8 mouse cellular contexts compared by ENCODE assay signal in genomic region chr3:105686394-105687323, GRCm38 (mm10). TPM values are rescaled to one million over a fixed set of nuclear protein-coding genes. Genes with fewer than 3 reads are reported as not detected.
DNase-seq lines count a peak whose midpoint lies in the region; ATAC-seq lines count a peak whose summit lies in the region.

No protein-coding gene starts in this region.

- 7% methylated on average over 60 of the region's 60 CpGs for WGBS in embryonic facial prominence, embryonic 13.5 days
- 7% methylated on average over 60 of the region's 60 CpGs for WGBS in intestine, embryonic 16.5 days
- 9% methylated on average over 60 of the region's 60 CpGs for WGBS in neural tube, embryonic 15.5 days

- peak overlapping the region; percentile 95 for H3K9ac ChIP-seq in embryonic facial prominence, embryonic 13.5 days
- peak overlapping the region; percentile 96 for H3K9ac ChIP-seq in intestine, embryonic 16.5 days (ENCODE audit: low read depth, low read length)
- peak overlapping the region; percentile 91 for H3K9ac ChIP-seq in neural tube, embryonic 15.5 days (replicated peaks)

- peak; percentile 52 for DNase-seq in gastrocnemius, postnatal 14 days
- DNase-seq in gastrocnemius, adult 8-10 months (ENCODE audit: low spot score in 2 of 2), result no peak
- peak; percentile 39 for DNase-seq in A20 (ENCODE audit: low read depth, low spot score)
- DNase-seq in cerebellum, adult 11 months, result no peak
- no peak for DNase-seq in thymus, postnatal 10 days (ENCODE audit: low spot score in 2 of 2)

- H3K9me3 ChIP-seq in embryonic facial prominence, embryonic 13.5 days, result no peaks in the 10 kb centered on the region
- H3K9me3 ChIP-seq in intestine, embryonic 16.5 days (ENCODE audit: control insufficient read depth, low read length), result no peaks in the 10 kb centered on the region
- no peaks in the 10 kb centered on the region for H3K9me3 ChIP-seq in neural tube, embryonic 15.5 days (replicated peaks)

- peak overlapping the region; percentile 68 for H3K4me2 ChIP-seq in embryonic facial prominence, embryonic 13.5 days
- peak overlapping the region; percentile 71 for H3K4me2 ChIP-seq in intestine, embryonic 16.5 days (ENCODE audit: low read depth, low read length)
- peak overlapping the region; percentile 80 for H3K4me2 ChIP-seq in neural tube, embryonic 15.5 days

- peak overlapping the region; percentile 96 for H3K4me3 ChIP-seq in embryonic facial prominence, embryonic 13.5 days
- peak overlapping the region; percentile 73 for H3K4me3 ChIP-seq in intestine, embryonic 16.5 days (ENCODE audit: low read length)
- peak overlapping the region; percentile 90 for H3K4me3 ChIP-seq in neural tube, embryonic 15.5 days (replicated peaks)

- no peaks in the 10 kb centered on the region for H3K27me3 ChIP-seq in embryonic facial prominence, embryonic 13.5 days
- H3K27me3 ChIP-seq in intestine, embryonic 16.5 days (replicated peaks; ENCODE audit: control insufficient read depth, insufficient read depth, low read length), result no peaks in the 10 kb centered on the region
- 0 out of 2 replicates have a peak, but pooled peaks cover 4% of the 10 kb centered on the region for H3K27me3 ChIP-seq in neural tube, embryonic 15.5 days (replicated peaks)

- intact Hi-C loops in gastrocnemius, postnatal 14 days (cut with DNase I; ENCODE audit: low total_unique reads), result loop anchor here (5.0 kb wide), 1 partner anchor 36 kb away; no protein-coding TSS in a partner anchor

- peaks cover 7% of the 10 kb centered on the region for H3K4me1 ChIP-seq in embryonic facial prominence, embryonic 13.5 days
- peaks cover 3% of the 10 kb centered on the region; the same call in 1 of the 2 replicates for H3K4me1 ChIP-seq in intestine, embryonic 16.5 days (ENCODE audit: control insufficient read depth, insufficient read depth, low read length)
- H3K4me1 ChIP-seq in neural tube, embryonic 15.5 days, result peaks cover 14% of the 10 kb centered on the region

- ATAC-seq in embryonic facial prominence, embryonic 13.5 days (ENCODE audit: insufficient number of reproducible peaks, insufficient read depth, low FRiP score, low TSS enrichment, low read depth), result no peak
- ATAC-seq in intestine, embryonic 16.5 days, result peak; percentile 67; the same call in 1 of the 2 replicates
- ATAC-seq in neural tube, embryonic 15.5 days (ENCODE audit: low FRiP score), result peak; percentile 82

- peaks cover 29% of the 10 kb centered on the region for H3K36me3 ChIP-seq in embryonic facial prominence, embryonic 13.5 days
- H3K36me3 ChIP-seq in intestine, embryonic 16.5 days (ENCODE audit: control insufficient read depth, insufficient read depth, low read length), result peaks cover 5% of the 10 kb centered on the region; the same call in 1 of the 2 replicates
- peaks cover 15% of the 10 kb centered on the region for H3K36me3 ChIP-seq in neural tube, embryonic 15.5 days

- peak overlapping the region; percentile 80 for H3K27ac ChIP-seq in embryonic facial prominence, embryonic 13.5 days
- peak overlapping the region; percentile 69 for H3K27ac ChIP-seq in intestine, embryonic 16.5 days (ENCODE audit: low read length)
- peak overlapping the region; percentile 85 for H3K27ac ChIP-seq in neural tube, embryonic 15.5 days (replicated peaks)

RNA-seq across cellular contexts. Expression of gene Ddx20, which starts 0.7 kb away (rescaled TPM):
- total RNA-seq in gastrocnemius, postnatal 14 days (2021), result 1 to 10 TPM; 6.7 to 7.6 TPM
- 10 to 100 TPM in 3 of 4 experiments, 1 to 10 TPM in 1; 8.9 to 13.5 (median 11.1) TPM for total RNA-seq in gastrocnemius, adult 8-10 months (2022)
- 39.4 and 40.3 TPM in 2 replicates for polyA plus RNA-seq in embryonic facial prominence, embryonic 13.5 days (2015; fragmentation: Nextera tagmentation; extraction: Ambion mirVana)
- polyA plus RNA-seq in intestine, embryonic 16.5 days (2015; fragmentation: Nextera tagmentation; extraction: Ambion mirVana), result 33.7 and 35.3 TPM in 2 replicates
- polyA plus RNA-seq in neural tube, embryonic 15.5 days (2015; fragmentation: Nextera tagmentation; extraction: Ambion mirVana), result 22.0 and 24.1 TPM in 2 replicates

RNA-seq across cellular contexts. Expression of gene Inka2, which starts 17.7 kb away (rescaled TPM):
- 1 to 10 TPM; 5.7 to 8.8 TPM for total RNA-seq in gastrocnemius, postnatal 14 days (2021)
- total RNA-seq in gastrocnemius, adult 8-10 months (2022), result 1 to 10 TPM; 2.5 to 4.4 (median 3.1) TPM
- 1.4 and 1.5 TPM in 2 replicates for polyA plus RNA-seq in embryonic facial prominence, embryonic 13.5 days (2015; fragmentation: Nextera tagmentation; extraction: Ambion mirVana)
- polyA plus RNA-seq in intestine, embryonic 16.5 days (2015; fragmentation: Nextera tagmentation; extraction: Ambion mirVana), result 1.6 and 1.7 TPM in 2 replicates
- 7.3 and 9.2 TPM in 2 replicates for polyA plus RNA-seq in neural tube, embryonic 15.5 days (2015; fragmentation: Nextera tagmentation; extraction: Ambion mirVana)

Comparison
In these comparisons a context has a peak if more than half of its experiments do, and no peak if none do; other contexts are left out.
1. DNase-seq: peak in gastrocnemius, postnatal 14 days (single experiment) and A20 (single experiment); none in gastrocnemius, adult 8-10 months (0 of 2), cerebellum, adult 11 months (single experiment) and thymus, postnatal 10 days (0 of 2).
2. Peak in every context shown above with its lines, with median percentiles within 50 percentile points of each other: H3K27ac ChIP-seq, H3K4me2 ChIP-seq, H3K4me3 ChIP-seq and H3K9ac ChIP-seq.